Comparison of ENCODE assay signal across 9 mouse cellular contexts in genomic region chr3:56000259-56000658, GRCm38 (mm10).
DNase-seq lines count a peak whose midpoint lies in the region; ATAC-seq lines count a peak whose summit lies in the region.
"Had no signal": no experiment of that assay in that cellular context is flagged by ENCODE, and none has a peak within 500 bp of the region (broad histone marks: within the 10 kb centered on the region; RNA-seq: fewer than 3 reads in every experiment).

No protein-coding gene starts in this region.

- 0% methylated on average over 1 of the region's 1 CpGs for WGBS in hindbrain, embryonic 16.5 days

- no peak overlapping the region for H3K4me2 ChIP-seq in hindbrain, embryonic 16.5 days (ENCODE audit: low read length)
- H3K4me2 ChIP-seq: stomach, embryonic 15.5 days had no signal

- DNase-seq in frontal cortex, postnatal 14 days (ENCODE audit: low spot score in 2 of 2): no peak
- DNase-seq in 3T3-L1 (ENCODE audit: low read depth, low spot score) (peak; percentile 85), adipocyte (ENCODE audit: low spot score) (peak; percentile 77)
- DNase-seq in spleen, postnatal 10 days (ENCODE audit: low spot score in 2 of 2): no peak
- no peak for DNase-seq in heart, adult 11 months
- no peak for DNase-seq in spleen, adult 12 weeks (ENCODE audit: low spot score)

- H3K27ac ChIP-seq in hindbrain, embryonic 16.5 days (ENCODE audit: low read depth, low read length): no peak overlapping the region
- H3K27ac ChIP-seq: stomach, embryonic 15.5 days had no signal

- H3K27me3 ChIP-seq in hindbrain, embryonic 16.5 days (replicated peaks; ENCODE audit: control insufficient read depth, insufficient read depth, low read length): no peaks in the 10 kb centered on the region
- H3K27me3 ChIP-seq: stomach, embryonic 15.5 days had no signal

- H3K36me3 ChIP-seq in hindbrain, embryonic 16.5 days (ENCODE audit: control insufficient read depth, insufficient read depth, low read length): peaks cover 6% of the 10 kb centered on the region
- H3K36me3 ChIP-seq: stomach, embryonic 15.5 days had no signal

- H3K9me3 ChIP-seq in hindbrain, embryonic 16.5 days (ENCODE audit: control insufficient read depth, low read length): no peaks in the 10 kb centered on the region
- H3K9me3 ChIP-seq: stomach, embryonic 15.5 days had no signal

- H3K4me1 ChIP-seq in hindbrain, embryonic 16.5 days (ENCODE audit: control insufficient read depth, insufficient read depth, low read depth, low read length): no peaks in the 10 kb centered on the region
- H3K4me1 ChIP-seq: stomach, embryonic 15.5 days had no signal

- ATAC-seq in frontal cortex, adult (ENCODE audit: low TSS enrichment): peak; percentile 81
- ATAC-seq in hindbrain, embryonic 16.5 days: peak; percentile 78; the same call in 1 of the 2 replicates

- no peak overlapping the region for H3K4me3 ChIP-seq in hindbrain, embryonic 16.5 days (ENCODE audit: low read length)
- H3K4me3 ChIP-seq: stomach, embryonic 15.5 days had no signal

- H3K9ac ChIP-seq in hindbrain, embryonic 16.5 days (ENCODE audit: low read depth, low read length): no peak overlapping the region
- H3K9ac ChIP-seq: stomach, embryonic 15.5 days had no signal

Comparison
In these comparisons a context has a peak if more than half of its experiments do, and no peak if none do; other contexts are left out.
1. DNase-seq: peak in 3T3-L1 (single experiment) and adipocyte (single experiment); none in frontal cortex, postnatal 14 days (0 of 2), spleen, postnatal 10 days (0 of 2), heart, adult 11 months (single experiment) and spleen, adult 12 weeks (single experiment).